Mouse (Mus musculus): ENCODE data around the gene Rps6kl1. TPM values are rescaled to one million over a fixed set of nuclear protein-coding genes. Genes with fewer than 3 reads are reported as not detected.

Rps6kl1 gene
- total and polyA plus RNA-seq, 3 experiments: 2.3 to 3.4 (median 2.4) TPM

DNA sequence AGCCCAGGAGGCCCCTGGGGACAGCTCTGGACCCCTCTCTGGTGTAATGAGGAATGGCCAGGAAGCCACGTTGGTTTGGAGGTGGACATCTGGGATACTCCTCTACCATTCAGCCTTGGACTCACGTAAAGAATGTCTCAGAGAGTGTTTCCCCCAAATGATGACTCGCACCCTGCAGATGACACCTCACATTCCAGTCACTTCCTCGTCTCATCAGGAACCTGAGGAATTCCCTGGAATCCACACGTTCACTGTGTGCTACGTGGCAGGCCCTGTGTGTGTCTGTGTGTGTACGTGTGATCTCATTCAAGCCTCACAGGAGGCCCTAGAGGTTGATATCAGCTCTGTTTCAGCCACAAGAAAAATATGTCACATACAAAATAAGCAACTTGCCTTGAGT, 35.3 kb upstream of the Rps6kl1 start:
- Histone ChIP-seq H3K27me3 (ENCODE audit: control insufficient read depth, insufficient read depth, low read length) (no peaks in the 10 kb centered on the region), H3K4me3 (no peak overlapping the region), H3K9ac (ENCODE audit: low read depth, low read length) (no peak overlapping the region), H3K27ac (peak overlapping the region; percentile 36), H3K79me2 (replicated peaks; ENCODE audit: control insufficient read depth, insufficient read depth, low read length) (no peaks in the 10 kb centered on the region), H3K4me1 (ENCODE audit: control insufficient read depth, insufficient read depth, low read length) (peaks cover 4% of the 10 kb centered on the region), H3K36me3 (ENCODE audit: control insufficient read depth, insufficient read depth, low read length) (no peaks in the 10 kb centered on the region)
- intact Hi-C loops (cut with DNase I): loop anchor here (2.0 kb wide), 1 partner anchor 16 kb away; no protein-coding TSS in a partner anchor
- no peak for TF ChIP-seq EP300 (IDR thresholded peaks at IDR 0.05; ENCODE audit: insufficient read depth, low read depth, low read length)
- no peak for TF ChIP-seq POLR2A (IDR thresholded peaks at IDR 0.05; ENCODE audit: insufficient read depth, low read depth, low read length)
- TF ChIP-seq CTCF (IDR thresholded peaks at IDR 0.05): no peak
- 50% methylated on average over 7 of the region's 7 CpGs for WGBS
- DNase-seq: no peak

GRCm38 (mm10) chr12:85185810-85186209, 34.7 kb upstream of the Rps6kl1 start:
- peak; percentile 50 to 65 for DNase-seq
- TF ChIP-seq EP300 (IDR thresholded peaks at IDR 0.05; ENCODE audit: insufficient read depth, low read depth, low read length): 0 out of 2 replicates have a peak, but pooled peaks have one; percentile 16
- TF ChIP-seq CTCF (IDR thresholded peaks at IDR 0.05): no peak
- intact Hi-C loops (cut with DNase I): loop anchor here (2.0 kb wide), 1 partner anchor 15 kb away; no protein-coding TSS in a partner anchor
- peak overlapping the region; percentile 36 for H3K27ac ChIP-seq
- no peaks in the 10 kb centered on the region for H3K36me3 ChIP-seq (ENCODE audit: control insufficient read depth, insufficient read depth, low read length)
- 37% methylated on average over 8 of the region's 8 CpGs for WGBS
- no peaks in the 10 kb centered on the region for H3K79me2 ChIP-seq (replicated peaks; ENCODE audit: control insufficient read depth, insufficient read depth, low read length)
- H3K4me3 ChIP-seq: no peak overlapping the region
- H3K9ac ChIP-seq (ENCODE audit: low read depth, low read length): no peak overlapping the region
- H3K4me1 ChIP-seq (ENCODE audit: control insufficient read depth, insufficient read depth, low read length): peaks cover 4% of the 10 kb centered on the region
- no peaks in the 10 kb centered on the region for H3K27me3 ChIP-seq (ENCODE audit: control insufficient read depth, insufficient read depth, low read length)

GRCm38 (mm10) chr12:85184118-85184517, 33.1 kb upstream of the Rps6kl1 start:
- intact Hi-C loops (cut with DNase I): no loop called here
- Histone ChIP-seq H3K4me1 (ENCODE audit: control insufficient read depth, insufficient read depth, low read length) (peaks cover 4% of the 10 kb centered on the region), H3K27me3 (ENCODE audit: control insufficient read depth, insufficient read depth, low read length) (no peaks in the 10 kb centered on the region), H3K4me3 (no peak overlapping the region), H3K27ac (no peak overlapping the region), H3K9ac (ENCODE audit: low read depth, low read length) (no peak overlapping the region), H3K79me2 (replicated peaks; ENCODE audit: control insufficient read depth, insufficient read depth, low read length) (no peaks in the 10 kb centered on the region), H3K36me3 (ENCODE audit: control insufficient read depth, insufficient read depth, low read length) (no peaks in the 10 kb centered on the region)
- 66% methylated on average over 5 of the region's 5 CpGs for WGBS
- peak in 1 of 2 experiments; percentile 31 for DNase-seq
- TF ChIP-seq CTCF (IDR thresholded peaks at IDR 0.05): no peak
- no peak for TF ChIP-seq EP300 (IDR thresholded peaks at IDR 0.05; ENCODE audit: insufficient read depth, low read depth, low read length)
- TF ChIP-seq POLR2A (IDR thresholded peaks at IDR 0.05; ENCODE audit: insufficient read depth, low read depth, low read length): no peak

DNA sequence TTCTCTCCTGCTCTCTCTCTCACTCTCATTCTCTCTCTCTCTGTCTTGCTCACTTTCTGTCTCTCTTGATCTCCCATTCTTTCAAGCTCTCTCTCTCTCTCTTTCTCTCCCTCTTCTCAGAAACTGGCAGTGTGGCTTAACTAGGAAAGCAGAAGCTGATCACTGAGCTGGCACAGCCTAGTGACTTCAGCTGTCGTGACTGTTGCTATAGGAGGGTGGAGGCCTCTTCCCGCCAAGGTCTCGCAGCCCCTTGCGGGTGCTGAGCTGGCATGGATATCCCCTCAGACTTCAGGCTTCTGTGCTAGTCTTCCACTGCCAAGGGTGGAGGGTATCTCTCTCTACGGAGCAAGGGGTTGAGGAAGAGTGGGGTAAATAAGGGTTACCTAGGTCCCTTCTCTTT, 31.8 kb upstream of the Rps6kl1 start:
- no peak overlapping the region for H3K27ac ChIP-seq
- no peak overlapping the region for H3K4me3 ChIP-seq
- DNase-seq: no peak
- intact Hi-C loops (cut with DNase I): no loop called here
- TF ChIP-seq CTCF (IDR thresholded peaks at IDR 0.05) (no peak), EP300 (IDR thresholded peaks at IDR 0.05; ENCODE audit: insufficient read depth, low read depth, low read length) (no peak), POLR2A (IDR thresholded peaks at IDR 0.05; ENCODE audit: insufficient read depth, low read depth, low read length) (no peak)
- 86% methylated on average over 5 of the region's 5 CpGs for WGBS
- H3K79me2 ChIP-seq (replicated peaks; ENCODE audit: control insufficient read depth, insufficient read depth, low read length): no peaks in the 10 kb centered on the region
- H3K27me3 ChIP-seq (ENCODE audit: control insufficient read depth, insufficient read depth, low read length): no peaks in the 10 kb centered on the region
- no peak overlapping the region for H3K9ac ChIP-seq (ENCODE audit: low read depth, low read length)
- no peaks in the 10 kb centered on the region for H3K36me3 ChIP-seq (ENCODE audit: control insufficient read depth, insufficient read depth, low read length)
- peaks cover 4% of the 10 kb centered on the region for H3K4me1 ChIP-seq (ENCODE audit: control insufficient read depth, insufficient read depth, low read length)

GRCm38 (mm10) chr12:85182345-85182643, 31.2 kb upstream of the Rps6kl1 start:
- Histone ChIP-seq H3K79me2 (replicated peaks; ENCODE audit: control insufficient read depth, insufficient read depth, low read length) (no peaks in the 10 kb centered on the region), H3K27me3 (ENCODE audit: control insufficient read depth, insufficient read depth, low read length) (no peaks in the 10 kb centered on the region), H3K9ac (ENCODE audit: low read depth, low read length) (no peak overlapping the region), H3K4me3 (no peak overlapping the region), H3K36me3 (ENCODE audit: control insufficient read depth, insufficient read depth, low read length) (no peaks in the 10 kb centered on the region), H3K27ac (no peak overlapping the region), H3K4me1 (ENCODE audit: control insufficient read depth, insufficient read depth, low read length) (peaks cover 6% of the 10 kb centered on the region)
- TF ChIP-seq CTCF (IDR thresholded peaks at IDR 0.05) (no peak), EP300 (IDR thresholded peaks at IDR 0.05; ENCODE audit: insufficient read depth, low read depth, low read length) (no peak), POLR2A (IDR thresholded peaks at IDR 0.05; ENCODE audit: insufficient read depth, low read depth, low read length) (no peak)
- no peak for DNase-seq
- intact Hi-C loops (cut with DNase I): no loop called here
- 39% methylated on average over 8 of the region's 8 CpGs for WGBS

DNA sequence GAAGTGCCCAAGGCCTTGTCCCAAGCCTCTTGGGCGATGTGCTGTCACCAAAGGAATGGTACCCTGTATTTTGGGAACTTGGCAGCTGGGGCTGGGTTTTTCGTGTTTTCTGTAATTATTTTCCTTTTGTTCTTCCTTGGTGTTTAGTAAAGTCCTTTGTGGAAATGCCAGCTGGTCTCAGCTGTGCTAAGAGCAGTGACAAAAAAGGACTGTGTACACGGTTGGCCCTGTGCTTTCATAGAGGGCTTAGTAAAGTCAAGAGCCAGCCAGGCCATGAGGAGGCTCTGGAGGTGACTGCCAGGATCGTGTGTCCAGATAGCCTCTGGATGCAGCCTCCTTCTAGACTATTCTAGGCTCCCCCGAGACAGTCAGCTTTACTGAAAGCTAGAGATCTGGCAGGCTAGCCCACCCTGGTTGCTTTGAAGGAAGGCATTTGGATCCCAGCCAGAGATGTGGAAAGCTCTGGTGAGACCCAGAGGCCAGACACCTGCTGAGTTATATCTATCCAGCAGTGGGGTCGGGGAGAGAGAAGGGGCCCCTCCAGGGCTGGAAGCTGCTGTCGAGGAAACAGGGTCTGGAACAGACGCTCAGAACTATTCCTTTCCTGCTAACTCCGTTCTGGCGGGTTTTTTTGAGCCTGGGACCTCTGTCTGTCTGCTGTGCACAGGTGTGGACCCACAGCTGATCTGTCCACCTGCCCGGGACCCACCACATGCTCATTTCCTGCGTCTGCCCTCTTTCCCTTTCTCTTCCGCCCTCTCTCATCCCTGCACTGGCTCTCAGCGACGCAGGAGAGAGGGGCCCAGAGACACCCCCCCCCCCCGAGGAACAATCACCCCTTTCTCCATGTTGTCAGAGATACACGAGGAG, 30.6 kb upstream of the Rps6kl1 start:
- no peak overlapping the region for H3K9ac ChIP-seq (ENCODE audit: low read depth, low read length)
- no peaks in the 10 kb centered on the region for H3K36me3 ChIP-seq (ENCODE audit: control insufficient read depth, insufficient read depth, low read length)
- H3K27me3 ChIP-seq (ENCODE audit: control insufficient read depth, insufficient read depth, low read length): no peaks in the 10 kb centered on the region
- no peak for TF ChIP-seq POLR2A (IDR thresholded peaks at IDR 0.05; ENCODE audit: insufficient read depth, low read depth, low read length)
- no peak for TF ChIP-seq CTCF (IDR thresholded peaks at IDR 0.05)
- peaks cover 7% of the 10 kb centered on the region for H3K4me1 ChIP-seq (ENCODE audit: control insufficient read depth, insufficient read depth, low read length)
- no peak for DNase-seq
- no peaks in the 10 kb centered on the region for H3K79me2 ChIP-seq (replicated peaks; ENCODE audit: control insufficient read depth, insufficient read depth, low read length)
- H3K4me3 ChIP-seq: no peak overlapping the region
- intact Hi-C loops (cut with DNase I): no loop called here
- H3K27ac ChIP-seq: no peak overlapping the region
- 35% methylated on average over 16 of the region's 17 CpGs for WGBS
